Mouse (Mus musculus): ENCODE results near the gene Tox3. TPM values are rescaled to one million over a fixed set of nuclear protein-coding genes. Genes with fewer than 3 reads are reported as not detected.
A peak's percentile ranks its signal among the peaks of the same experiment; 100 is the strongest.

The Tox3 gene
- 0.50 and 4.4 TPM in 2 replicates for total RNA-seq (2017)

GRCm38 (mm10) chr8:90348178-90348925, at the start of gene Tox3:
Gene Tox3, minus strand, starts transcription at chr8:90348343.
- peak in 1 of 2 experiments; percentile 25; a peak in 1 of 4 replicates for ATAC-seq (replicated peaks in 1 of 2; ENCODE audit: insufficient read depth in 1 of 2, low FRiP score in 2 of 2, low TSS enrichment in 1 of 2, low read depth in 1 of 2, poor library complexity in 2 of 2, severe bottlenecking in 2 of 2)

- no peak for ATAC-seq (replicated peaks in 1 of 2; ENCODE audit: insufficient read depth in 1 of 2, low FRiP score in 2 of 2, low TSS enrichment in 1 of 2, low read depth in 1 of 2, poor library complexity in 2 of 2, severe bottlenecking in 2 of 2)
Measured at GRCm38 (mm10) chr8:90392643-90393042, 44.5 kb upstream of the Tox3 start.

GRCm38 (mm10) chr8:90391483-90392074, 43.4 kb upstream of the Tox3 start:
- peak; percentile 89 to 95 for ATAC-seq (replicated peaks in 1 of 2; ENCODE audit: insufficient read depth in 1 of 2, low FRiP score in 2 of 2, low TSS enrichment in 1 of 2, low read depth in 1 of 2, poor library complexity in 2 of 2, severe bottlenecking in 2 of 2)

- peak in 1 of 2 experiments; percentile 5; a peak in 1 of 4 replicates for ATAC-seq (replicated peaks in 1 of 2; ENCODE audit: insufficient read depth in 1 of 2, low FRiP score in 2 of 2, low TSS enrichment in 1 of 2, low read depth in 1 of 2, poor library complexity in 2 of 2, severe bottlenecking in 2 of 2)
Measured at GRCm38 (mm10) chr8:90390827-90391226, 42.7 kb upstream of the Tox3 start.

GRCm38 (mm10) chr8:90379064-90379463, 30.9 kb upstream of the Tox3 start:
- no peak; a peak in 1 of 4 replicates for ATAC-seq (replicated peaks in 1 of 2; ENCODE audit: insufficient read depth in 1 of 2, low FRiP score in 2 of 2, low TSS enrichment in 1 of 2, low read depth in 1 of 2, poor library complexity in 2 of 2, severe bottlenecking in 2 of 2)

GRCm38 (mm10) chr8:90378036-90378435, 29.9 kb upstream of the Tox3 start:
- ATAC-seq (replicated peaks in 1 of 2; ENCODE audit: insufficient read depth in 1 of 2, low FRiP score in 2 of 2, low TSS enrichment in 1 of 2, low read depth in 1 of 2, poor library complexity in 2 of 2, severe bottlenecking in 2 of 2) = peak; percentile 84 to 92

GRCm38 (mm10) chr8:90371611-90372222, 23.6 kb upstream of the Tox3 start:
- no peak for ATAC-seq (replicated peaks in 1 of 2; ENCODE audit: insufficient read depth in 1 of 2, low FRiP score in 2 of 2, low TSS enrichment in 1 of 2, low read depth in 1 of 2, poor library complexity in 2 of 2, severe bottlenecking in 2 of 2)

- peak; percentile 51 to 67; a peak in 3 of 4 replicates for ATAC-seq (replicated peaks in 1 of 2; ENCODE audit: insufficient read depth in 1 of 2, low FRiP score in 2 of 2, low TSS enrichment in 1 of 2, low read depth in 1 of 2, poor library complexity in 2 of 2, severe bottlenecking in 2 of 2)
Measured at GRCm38 (mm10) chr8:90369876-90370275, 21.7 kb upstream of the Tox3 start.

- peak; percentile 88 for ATAC-seq (replicated peaks in 1 of 2; ENCODE audit: insufficient read depth in 1 of 2, low FRiP score in 2 of 2, low TSS enrichment in 1 of 2, low read depth in 1 of 2, poor library complexity in 2 of 2, severe bottlenecking in 2 of 2)
Measured at GRCm38 (mm10) chr8:90356729-90357128, 8.6 kb upstream of the Tox3 start.

GRCm38 (mm10) chr8:90354782-90355181, 6.6 kb upstream of the Tox3 start:
- ATAC-seq (replicated peaks in 1 of 2; ENCODE audit: insufficient read depth in 1 of 2, low FRiP score in 2 of 2, low TSS enrichment in 1 of 2, low read depth in 1 of 2, poor library complexity in 2 of 2, severe bottlenecking in 2 of 2) = no peak

- ATAC-seq (replicated peaks in 1 of 2; ENCODE audit: insufficient read depth in 1 of 2, low FRiP score in 2 of 2, low TSS enrichment in 1 of 2, low read depth in 1 of 2, poor library complexity in 2 of 2, severe bottlenecking in 2 of 2) = no peak
Measured at GRCm38 (mm10) chr8:90353960-90354540, 5.9 kb upstream of the Tox3 start.

GRCm38 (mm10) chr8:90353499-90353898, 5.4 kb upstream of the Tox3 start:
- no peak for ATAC-seq (replicated peaks in 1 of 2; ENCODE audit: insufficient read depth in 1 of 2, low FRiP score in 2 of 2, low TSS enrichment in 1 of 2, low read depth in 1 of 2, poor library complexity in 2 of 2, severe bottlenecking in 2 of 2)

- ATAC-seq (replicated peaks in 1 of 2; ENCODE audit: insufficient read depth in 1 of 2, low FRiP score in 2 of 2, low TSS enrichment in 1 of 2, low read depth in 1 of 2, poor library complexity in 2 of 2, severe bottlenecking in 2 of 2) = no peak
Measured at GRCm38 (mm10) chr8:90352991-90353390, 4.8 kb upstream of the Tox3 start.

GRCm38 (mm10) chr8:90349709-90350562, 1.8 kb upstream of the Tox3 start:
- peak; percentile 18 to 40; a peak in 1 of 4 replicates for ATAC-seq (replicated peaks in 1 of 2; ENCODE audit: insufficient read depth in 1 of 2, low FRiP score in 2 of 2, low TSS enrichment in 1 of 2, low read depth in 1 of 2, poor library complexity in 2 of 2, severe bottlenecking in 2 of 2)

GRCm38 (mm10) chr8:90348926-90349683, 962 bp upstream of the Tox3 start:
- ATAC-seq (replicated peaks in 1 of 2; ENCODE audit: insufficient read depth in 1 of 2, low FRiP score in 2 of 2, low TSS enrichment in 1 of 2, low read depth in 1 of 2, poor library complexity in 2 of 2, severe bottlenecking in 2 of 2) = no peak

- peak in 1 of 2 experiments; percentile 17; a peak in 1 of 4 replicates for ATAC-seq (replicated peaks in 1 of 2; ENCODE audit: insufficient read depth in 1 of 2, low FRiP score in 2 of 2, low TSS enrichment in 1 of 2, low read depth in 1 of 2, poor library complexity in 2 of 2, severe bottlenecking in 2 of 2)
Measured at GRCm38 (mm10) chr8:90347581-90348177, 464 bp downstream of the Tox3 start.

All from hematopoietic stem cell, adult 5-6 weeks (primary cell).